Mouse (Mus musculus) brain, embryonic 14.5 days (tissue): Measurements from ENCODE around the gene D230025D16Rik.

Experiments
- CTCF ChIP-seq: fragments of 200-500 bp; IDR thresholded peaks from 2 replicates; pipeline ENCODE4 v1.5.1; 2012; ENCODE audit warnings: inconsistent platforms, mild to moderate bottlenecking, moderate library complexity, borderline replicate concordance; ENCODE audit not compliant: insufficient read depth, insufficient read length; ENCODE audit errors: extremely low read depth
- POLR2A ChIP-seq: fragments of 200-500 bp; IDR thresholded peaks from 2 replicates; pipeline ENCODE4 v1.6.1; 2012; ENCODE audit warnings: mild to moderate bottlenecking, inconsistent platforms, borderline replicate concordance; ENCODE audit not compliant: poor library complexity, insufficient read depth, insufficient read length, severe bottlenecking; ENCODE audit errors: extremely low read depth

- no peak for TF ChIP-seq CTCF
- TF ChIP-seq POLR2A: no peak
These were observed 32.8 kb upstream of the D230025D16Rik start for GRCm38 (mm10) chr8:105192182-105192581.
